Mouse (Mus musculus) layer of hippocampus, adult 11-12 months (tissue): ENCODE results near the gene Zfhx3.

ENCODE experiments used
- DNase-seq: peaks from one replicate; pipeline ENCODE4 v3.0.0; 2022; ENCODE audit warnings: low spot score

The Zfhx3 gene

GRCm38 (mm10) chr8:108594361-108595060 is 652.1 kb downstream of the Zfhx3 start:
- no peak for DNase-seq

- DNase-seq: no peak
Observed at GRCm38 (mm10) chr8:108595061-108595419, 652.6 kb downstream of the Zfhx3 start.

- no peak for DNase-seq
Observed at GRCm38 (mm10) chr8:108595721-108596495, 653.5 kb downstream of the Zfhx3 start.

GRCm38 (mm10) chr8:108599003-108599402 is 656.6 kb downstream of the Zfhx3 start:
- DNase-seq: no peak

- no peak for DNase-seq
Observed at GRCm38 (mm10) chr8:108599558-108599957, 657.1 kb downstream of the Zfhx3 start.

GRCm38 (mm10) chr8:108608678-108609077 is 666.2 kb downstream of the Zfhx3 start:
- no peak for DNase-seq

GRCm38 (mm10) chr8:108609114-108609513 is 666.7 kb downstream of the Zfhx3 start:
- no peak for DNase-seq

GRCm38 (mm10) chr8:108611141-108611674 is 668.8 kb downstream of the Zfhx3 start:
- DNase-seq: no peak

GRCm38 (mm10) chr8:108611792-108612413 is 669.5 kb downstream of the Zfhx3 start:
- DNase-seq: peak; percentile 16

GRCm38 (mm10) chr8:108612815-108613214 is 670.4 kb downstream of the Zfhx3 start:
- no peak for DNase-seq

GRCm38 (mm10) chr8:108613280-108613679 is 670.8 kb downstream of the Zfhx3 start:
- DNase-seq: no peak

GRCm38 (mm10) chr8:108621296-108621695 is 678.9 kb downstream of the Zfhx3 start:
- no peak for DNase-seq

GRCm38 (mm10) chr8:108623660-108624059 is 681.2 kb downstream of the Zfhx3 start:
- DNase-seq: no peak

- DNase-seq: no peak
Observed at GRCm38 (mm10) chr8:108625571-108626120, 683.2 kb downstream of the Zfhx3 start.

GRCm38 (mm10) chr8:108631069-108631468 is 688.6 kb downstream of the Zfhx3 start:
- no peak for DNase-seq

- DNase-seq: no peak
Observed at GRCm38 (mm10) chr8:108634282-108634681, 691.8 kb downstream of the Zfhx3 start.

- no peak for DNase-seq
Observed at GRCm38 (mm10) chr8:108637887-108638286, 695.4 kb downstream of the Zfhx3 start.

- DNase-seq: no peak
Observed at GRCm38 (mm10) chr8:108645660-108646059, 703.2 kb downstream of the Zfhx3 start.

GRCm38 (mm10) chr8:108647556-108647955 is 705.1 kb downstream of the Zfhx3 start:
- no peak for DNase-seq

GRCm38 (mm10) chr8:108648993-108649392 is 706.5 kb downstream of the Zfhx3 start:
- DNase-seq: no peak

GRCm38 (mm10) chr8:108650837-108651236 is 708.4 kb downstream of the Zfhx3 start:
- no peak for DNase-seq

GRCm38 (mm10) chr8:108661486-108662093 is 719.1 kb downstream of the Zfhx3 start:
- DNase-seq: no peak
